Mouse (Mus musculus) gastrocnemius, adult 18-20 months (tissue): Measurements from ENCODE around the gene Col4a1. TPM values are rescaled to one million over a fixed set of nuclear protein-coding genes. Genes with fewer than 3 reads are reported as not detected.

ENCODE experiments used
- DNase-seq: peaks from one replicate; pipeline ENCODE4 v3.0.0; 2021; ENCODE audit warnings: low spot score
- total RNA-seq, 2 experiments: library from RNA; stranded (reverse); gene quantifications; 2 replicates each; pipeline ENCODE4 v1.2.3; 2021

The Col4a1 gene
- total RNA-seq, 2 experiments from 2014 or later, result 66.5 to 81.6 TPM

DNA sequence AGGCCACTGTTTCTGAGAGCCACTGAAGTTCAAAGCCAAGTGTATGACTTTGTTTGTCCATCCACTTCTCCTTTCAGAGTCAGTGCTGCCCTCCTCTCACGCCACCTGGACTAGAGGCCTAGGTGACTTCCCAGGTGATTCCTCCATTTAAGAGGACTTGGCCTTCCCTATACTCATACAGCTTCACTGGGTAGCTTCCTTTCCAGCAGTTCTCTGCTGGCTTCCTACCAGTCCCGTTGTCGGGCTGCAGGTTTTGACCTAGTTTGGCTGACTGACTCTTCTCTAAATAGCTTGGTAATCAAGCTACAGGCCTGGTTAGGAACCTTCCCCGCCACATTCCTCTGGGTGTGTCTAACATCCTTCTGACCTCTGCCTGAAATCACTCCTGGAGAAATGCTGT is 18.9 kb upstream of the Col4a1 start:
- DNase-seq, result peak; percentile 65

DNA sequence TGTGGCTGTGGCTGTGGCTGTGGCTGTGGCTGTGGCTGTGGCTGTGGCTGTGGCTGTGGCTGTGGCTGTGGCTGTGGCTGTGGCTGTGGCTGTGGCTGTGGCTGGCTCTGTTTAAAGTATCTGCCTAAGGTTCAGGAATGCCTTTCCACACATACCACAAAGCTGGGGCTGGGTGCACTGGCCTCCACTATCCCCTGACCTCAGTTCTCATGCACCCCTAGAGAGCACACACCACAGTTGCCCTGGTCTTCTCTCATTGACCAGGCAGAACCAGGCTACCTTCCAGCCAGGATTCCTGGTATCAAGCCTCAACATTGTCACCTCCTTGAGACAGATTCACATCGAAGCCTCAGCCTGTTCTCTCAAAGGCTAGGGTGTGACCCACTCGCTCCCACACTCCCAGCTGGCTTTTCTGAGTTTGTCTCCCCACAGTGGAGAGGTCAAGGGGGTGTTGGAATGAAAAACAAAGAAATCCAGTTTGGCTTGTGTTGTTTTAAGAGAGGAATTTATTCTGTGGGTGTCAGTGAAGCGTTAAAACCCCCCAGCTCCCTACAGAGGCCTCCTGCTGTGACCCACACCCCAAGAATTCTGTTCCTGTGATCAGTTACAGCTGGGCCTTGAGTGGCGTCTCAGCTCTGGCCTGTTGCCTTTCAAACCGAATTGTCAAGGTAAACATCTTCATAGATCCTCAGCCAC is 15.2 kb upstream of the Col4a1 start:
- no peak for DNase-seq

DNA sequence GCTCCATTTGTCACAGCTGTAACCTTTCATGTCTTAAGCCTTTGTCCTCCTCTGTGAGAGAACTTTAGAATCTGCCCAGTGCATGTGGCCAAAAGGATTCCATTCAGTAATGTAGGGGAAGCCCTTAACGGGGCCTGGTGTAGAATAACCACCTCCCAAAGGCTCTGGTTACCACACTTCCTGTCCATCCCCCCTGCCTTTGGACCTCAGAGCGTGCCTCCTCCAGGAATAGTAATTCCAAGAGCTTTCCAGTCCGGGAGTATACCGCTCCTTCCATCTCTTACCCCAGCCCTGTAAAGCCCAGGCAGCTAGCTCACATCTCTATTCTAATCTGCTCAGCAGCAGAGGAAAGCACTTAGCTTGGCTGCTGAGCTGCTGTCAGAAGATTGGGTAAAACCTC is 14.7 kb upstream of the Col4a1 start:
- no peak for DNase-seq

DNA sequence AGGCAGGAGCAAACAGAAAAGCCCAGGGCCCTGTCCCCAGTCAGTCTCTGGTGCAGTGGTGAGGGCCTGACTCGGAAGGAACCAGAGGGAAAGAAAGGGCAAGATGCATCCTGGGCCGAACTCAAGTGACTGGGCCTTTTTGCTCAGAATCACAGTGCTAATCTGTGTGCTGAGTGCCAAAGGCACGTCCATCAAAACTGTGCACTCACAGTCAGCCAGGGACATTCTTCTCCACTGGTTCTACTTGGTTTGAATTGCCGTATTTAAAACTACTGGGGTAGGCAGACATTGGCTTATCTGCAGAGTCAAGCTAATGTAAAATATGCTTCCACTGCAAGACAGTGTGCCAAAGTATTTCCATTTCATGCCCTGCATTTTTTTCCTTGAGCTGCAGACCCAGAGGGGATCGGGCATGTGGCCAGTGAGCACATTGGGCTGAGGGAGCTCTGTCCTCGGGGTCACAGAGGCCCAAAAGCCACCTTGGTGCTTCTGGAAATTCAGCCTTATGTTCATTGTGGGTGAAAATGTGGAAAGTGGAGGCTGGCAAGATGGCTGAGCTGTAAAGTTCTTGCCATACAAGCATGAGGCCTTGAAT is 12.3 kb upstream of the Col4a1 start:
- DNase-seq, result no peak

DNA sequence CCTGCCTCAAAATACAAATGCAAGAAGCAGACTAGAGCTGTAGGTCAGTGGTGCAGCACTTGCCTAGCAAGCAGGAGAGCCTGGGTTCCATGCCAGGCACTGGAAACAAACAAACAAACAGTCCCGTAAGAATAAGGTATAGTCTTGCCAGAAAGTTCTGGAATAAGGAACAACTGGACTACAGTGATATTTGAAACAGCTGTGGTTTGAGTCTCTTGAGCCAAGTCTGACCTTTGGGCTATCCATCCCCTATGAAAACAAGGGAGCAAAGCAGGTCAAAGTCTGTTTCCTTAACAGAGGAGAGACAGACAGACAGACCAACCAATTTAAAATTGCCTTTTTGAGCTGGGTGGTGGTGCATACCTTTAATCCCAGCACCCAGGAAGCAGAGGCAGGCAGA is 11.1 kb upstream of the Col4a1 start:
- DNase-seq, result no peak

DNA sequence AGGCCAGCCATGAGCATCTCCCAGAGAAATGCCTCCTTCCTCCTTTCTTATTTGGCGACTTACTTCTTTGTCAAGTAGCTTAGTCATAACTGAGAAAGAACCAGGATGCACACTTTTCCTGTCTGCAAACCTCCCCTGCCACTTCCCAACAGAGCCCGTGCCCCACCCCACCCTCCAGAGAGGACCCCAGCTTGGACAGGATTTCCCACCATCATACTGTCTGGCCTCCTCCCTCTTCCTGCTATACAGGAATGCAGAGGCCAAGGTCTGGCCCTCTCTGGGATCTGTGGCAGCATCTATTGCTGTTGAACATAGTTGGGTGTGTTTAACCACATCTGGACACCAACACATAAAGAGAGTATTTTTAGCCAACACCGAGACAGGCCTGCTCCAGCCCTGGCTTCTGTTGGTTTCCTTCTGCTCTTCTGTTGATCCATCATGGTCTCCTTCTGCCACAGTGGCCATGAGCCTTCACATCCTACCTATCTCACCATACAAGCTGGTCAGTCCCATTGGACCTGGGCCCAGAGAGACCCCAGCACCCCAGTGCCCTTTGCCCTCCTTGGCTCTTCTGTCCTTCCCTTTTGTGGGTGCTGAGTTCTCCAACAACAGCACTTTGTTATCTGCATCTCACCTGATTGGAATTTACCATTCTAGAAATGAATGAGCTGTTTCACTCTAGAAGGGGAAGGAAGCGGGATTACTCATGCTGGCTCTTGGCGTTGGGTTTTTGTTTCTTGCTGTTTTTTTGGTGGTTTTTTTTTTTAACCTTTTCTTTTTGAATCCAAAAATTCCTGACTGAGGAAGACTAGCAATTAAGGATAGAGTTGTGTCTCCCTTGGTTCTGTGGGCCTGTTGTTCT is 10.3 kb upstream of the Col4a1 start:
- no peak for DNase-seq

DNA sequence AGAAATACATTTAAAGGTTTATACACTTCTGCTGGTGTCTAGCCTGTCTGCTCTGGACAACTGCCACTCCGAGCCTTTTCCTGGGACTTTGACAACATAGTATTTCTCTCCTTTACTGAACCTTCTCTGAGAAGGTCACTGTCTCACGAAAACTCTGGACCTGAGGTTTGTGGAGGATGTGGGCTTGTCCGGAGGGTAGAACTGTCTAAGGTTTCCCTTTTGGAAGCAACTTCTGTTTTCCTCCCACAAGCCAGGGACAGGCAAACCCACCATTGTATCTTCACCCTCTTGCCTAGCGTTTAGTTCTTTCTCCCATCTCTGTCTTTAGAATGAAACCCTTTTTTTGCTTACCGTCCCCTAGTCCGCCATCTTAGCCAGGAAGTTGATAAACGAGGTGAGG is 9.2 kb upstream of the Col4a1 start:
- DNase-seq, result no peak

DNA sequence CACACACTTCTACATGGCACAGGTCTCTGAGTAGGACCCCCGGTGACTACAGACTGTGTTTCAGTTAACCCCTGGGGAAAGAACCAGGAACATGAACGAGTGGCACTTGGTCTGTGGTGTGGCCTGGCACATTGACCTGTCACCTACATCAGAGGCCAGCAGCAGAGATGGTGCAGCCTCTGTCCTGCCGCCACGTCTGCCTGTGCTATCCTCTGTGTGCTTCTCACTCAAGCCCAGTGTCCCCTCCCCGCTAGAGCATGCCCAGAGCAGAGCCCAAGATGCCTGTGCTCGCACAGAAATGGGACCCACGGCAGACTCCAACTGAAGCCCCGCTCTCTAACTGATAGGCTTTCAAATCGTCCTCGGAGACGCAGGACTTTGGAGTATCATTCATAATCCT is 6.8 kb upstream of the Col4a1 start:
- no peak for DNase-seq

DNA sequence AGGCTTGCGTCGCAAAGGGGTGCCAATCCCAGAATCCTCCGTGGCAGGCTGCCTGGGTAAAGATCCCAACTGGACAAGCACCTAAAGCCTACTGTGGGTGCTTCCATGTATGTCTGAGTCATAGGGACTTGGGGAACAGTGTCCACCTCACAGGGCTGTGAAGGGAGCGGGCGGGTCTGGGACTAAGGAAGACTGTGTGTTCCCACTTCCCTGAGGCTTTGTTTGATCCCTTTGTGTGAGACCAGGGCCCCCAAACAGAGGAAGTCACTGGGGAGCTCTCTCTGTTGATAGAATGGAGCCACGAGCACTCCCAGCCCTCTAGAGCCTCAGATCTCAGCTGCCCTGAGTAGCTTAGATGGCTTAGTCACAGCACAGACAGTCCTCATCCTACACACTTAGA is 3.5 kb upstream of the Col4a1 start:
- DNase-seq, result no peak

DNA sequence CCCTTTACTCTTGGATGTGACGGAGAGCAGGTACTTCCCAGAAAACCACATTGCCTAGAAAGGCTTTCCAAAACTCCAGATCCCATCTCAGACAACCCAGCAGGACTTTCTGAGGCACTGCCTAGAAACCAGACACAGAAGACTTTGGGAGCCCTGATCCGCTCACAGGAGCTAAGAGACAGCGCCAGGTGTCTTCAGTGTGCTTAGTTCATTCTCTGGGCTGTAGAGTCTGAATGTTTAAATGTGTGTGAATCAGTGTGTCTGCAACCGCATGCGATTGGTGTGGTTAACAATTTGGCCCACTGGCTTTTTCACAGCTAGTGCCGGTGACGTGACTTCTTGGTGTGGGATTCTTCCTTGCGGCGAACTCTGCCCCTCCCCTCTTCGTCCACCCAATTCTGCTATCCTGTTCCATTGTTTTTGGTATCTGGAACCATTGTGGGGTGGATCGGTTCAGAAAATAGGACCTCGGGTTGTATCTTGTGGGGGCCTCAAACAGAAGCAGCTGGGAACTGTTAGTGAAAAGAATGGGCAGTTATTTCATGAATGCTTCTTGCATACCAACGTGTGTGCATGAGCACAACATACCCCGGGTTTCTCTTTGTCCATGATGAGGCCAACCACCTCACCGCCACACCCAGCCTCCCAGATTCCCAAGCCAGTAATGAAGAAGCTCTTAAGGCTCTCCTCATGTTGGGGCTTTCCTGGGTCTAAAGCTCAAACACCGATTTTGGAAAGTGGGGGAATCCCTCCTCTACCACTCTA is 2.7 kb upstream of the Col4a1 start:
- DNase-seq, result no peak

DNA sequence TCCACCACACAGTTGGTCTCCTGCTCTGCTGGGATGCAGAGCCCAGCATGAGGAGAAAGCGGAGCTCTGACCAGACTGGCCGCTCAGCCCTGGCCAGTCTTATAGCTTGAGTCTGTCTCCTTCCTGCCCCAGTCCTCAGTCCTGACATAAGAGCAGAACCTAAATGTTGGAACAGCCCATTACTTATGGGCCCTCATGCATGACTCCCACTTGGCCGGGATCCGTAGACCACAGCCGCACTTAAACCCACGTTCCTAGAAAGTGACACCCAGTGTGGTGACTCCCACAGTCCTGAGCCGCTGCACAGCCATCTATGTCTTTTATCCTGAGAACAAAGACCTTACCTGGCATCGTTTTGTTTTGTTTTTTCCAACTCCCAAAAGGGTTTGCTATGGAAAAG is 2.0 kb upstream of the Col4a1 start:
- DNase-seq, result no peak

DNA sequence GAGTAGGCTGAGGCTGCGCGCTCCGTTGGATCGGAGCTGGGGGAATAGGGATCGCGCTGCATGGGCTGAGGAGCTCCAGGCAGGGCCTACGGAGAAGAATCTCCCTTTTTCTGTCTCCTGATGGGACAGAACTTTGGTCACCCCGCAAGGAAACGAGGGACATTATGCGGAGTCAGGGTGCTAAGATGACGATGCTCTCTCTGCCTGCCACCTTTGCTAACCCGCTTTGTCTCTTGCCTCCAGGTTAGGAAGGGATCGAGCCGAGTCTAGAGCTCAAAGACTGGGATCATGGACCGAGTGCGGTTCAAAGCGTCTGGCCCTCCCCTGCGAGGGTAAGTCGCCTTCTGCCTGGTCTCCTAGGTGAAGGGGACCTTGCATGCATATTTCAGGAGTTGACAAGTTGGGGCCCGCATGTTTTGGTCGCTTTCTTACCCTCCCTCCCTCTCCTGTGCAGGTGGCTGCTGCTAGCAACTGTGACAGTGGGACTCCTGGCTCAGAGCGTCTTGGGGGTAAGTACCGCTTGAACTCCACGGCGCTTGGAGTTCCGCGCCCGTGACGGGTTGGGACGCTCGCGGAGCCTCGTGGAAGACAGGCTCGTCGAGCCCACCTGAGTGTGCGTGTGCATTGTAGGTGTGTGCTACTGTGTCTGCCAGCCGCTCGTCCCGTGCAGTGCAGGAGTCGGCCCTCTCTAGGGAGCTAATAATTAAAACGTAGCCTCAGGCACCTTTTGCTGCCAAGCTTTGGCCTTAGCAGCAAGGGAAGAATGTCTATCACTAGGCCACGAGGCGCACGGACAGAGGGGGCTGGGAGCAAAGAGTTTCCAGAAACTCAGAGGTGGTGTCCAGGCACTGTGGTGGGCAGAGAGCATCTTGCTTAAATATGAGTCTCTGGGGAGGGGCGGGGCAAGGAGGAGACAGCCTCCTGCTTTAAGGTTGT is 818 bp upstream of the Col4a1 start:
- DNase-seq, result peak; percentile 62

DNA sequence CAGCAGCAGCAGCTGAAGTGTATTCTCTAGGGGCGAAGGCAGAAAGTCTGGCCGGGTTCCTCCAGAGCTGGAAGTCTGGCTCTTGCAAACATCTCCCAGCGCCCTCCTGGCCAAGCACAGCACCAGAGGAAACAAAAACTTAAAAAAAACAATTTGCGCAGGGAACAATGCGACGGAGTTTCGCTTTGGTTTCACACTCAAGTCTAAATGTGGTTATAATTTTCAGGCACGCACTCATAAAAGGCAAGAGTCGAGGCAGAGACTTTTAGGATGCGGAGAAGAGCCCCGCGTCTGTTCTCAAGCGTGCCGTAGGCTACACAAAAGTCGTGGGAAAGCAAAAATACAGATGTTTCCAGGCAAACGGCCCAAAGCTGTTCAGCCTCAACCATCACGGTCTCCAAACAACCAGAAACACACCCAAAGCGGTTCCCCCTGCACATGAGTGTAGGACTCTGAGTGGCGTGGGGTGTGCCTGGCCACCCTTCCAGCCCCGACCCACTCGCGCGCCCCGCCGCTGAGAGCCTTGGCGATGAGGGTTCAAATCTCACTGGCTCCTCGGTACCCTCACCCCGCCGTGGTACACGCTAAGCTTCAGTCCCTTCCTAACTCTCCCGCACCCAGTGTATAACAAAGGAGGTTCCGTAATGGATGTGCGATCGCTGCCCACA is 811 bp downstream of the Col4a1 start:
- peak; percentile 80 for DNase-seq

DNA sequence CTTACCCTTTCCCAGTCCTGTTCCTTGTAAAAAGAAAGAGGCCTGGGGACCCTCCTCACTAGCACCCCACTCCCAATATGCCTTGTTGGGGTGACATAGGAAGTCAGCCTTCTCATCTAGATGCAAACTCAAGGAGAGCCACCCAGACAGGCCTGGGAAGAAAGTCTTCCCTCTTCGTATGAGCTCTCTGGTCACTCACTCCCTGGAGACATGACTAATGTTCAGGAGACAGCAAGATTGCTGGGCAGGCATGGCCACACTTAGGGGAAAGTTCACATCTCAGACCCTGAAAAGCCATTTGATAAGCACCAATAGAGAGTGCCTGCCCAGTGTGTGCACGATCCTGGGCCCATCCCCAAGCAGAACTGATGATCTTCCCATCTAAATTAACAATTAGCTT is 2.6 kb downstream of the Col4a1 start:
- DNase-seq, result no peak

DNA sequence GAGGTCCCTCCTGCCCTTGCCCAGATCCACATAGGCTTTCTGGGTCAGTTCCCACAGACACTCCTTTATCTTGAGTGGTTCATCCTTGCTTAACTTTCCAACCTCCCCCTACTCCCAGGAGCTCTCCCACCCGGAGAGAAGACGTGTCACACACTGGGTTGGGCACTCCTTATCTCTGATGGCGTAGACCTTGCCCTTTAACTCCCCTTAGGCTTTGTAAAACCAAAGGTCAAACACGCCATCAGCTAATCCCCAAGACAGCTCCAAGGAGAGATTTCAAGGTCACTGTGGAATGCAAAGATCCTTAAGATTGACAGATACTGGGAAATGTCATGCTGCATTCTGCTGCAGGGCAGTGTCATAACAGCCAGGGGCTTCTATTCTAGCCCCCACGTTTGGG is 3.4 kb downstream of the Col4a1 start:
- no peak for DNase-seq

DNA sequence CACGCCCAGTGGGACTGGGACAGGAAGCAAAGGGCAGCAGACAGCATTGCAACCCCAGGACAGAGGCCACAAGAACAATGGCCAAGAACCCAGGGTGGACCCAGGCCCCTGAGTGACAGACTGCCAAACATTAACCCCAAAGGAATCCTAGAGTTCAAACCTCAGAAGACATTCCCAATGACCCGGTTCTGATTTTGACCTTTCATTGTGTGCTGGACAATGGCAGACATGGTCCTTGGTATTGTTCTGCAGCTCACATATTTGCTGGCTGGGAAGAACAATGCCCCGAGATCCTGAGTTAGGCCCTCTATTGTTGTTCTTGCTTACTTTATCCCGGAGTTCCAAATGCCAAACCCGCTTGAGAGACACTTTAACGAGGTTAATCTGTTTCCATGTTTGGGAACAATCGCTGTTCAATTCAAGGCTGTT is 4.0 kb downstream of the Col4a1 start:
- DNase-seq, result no peak

DNA sequence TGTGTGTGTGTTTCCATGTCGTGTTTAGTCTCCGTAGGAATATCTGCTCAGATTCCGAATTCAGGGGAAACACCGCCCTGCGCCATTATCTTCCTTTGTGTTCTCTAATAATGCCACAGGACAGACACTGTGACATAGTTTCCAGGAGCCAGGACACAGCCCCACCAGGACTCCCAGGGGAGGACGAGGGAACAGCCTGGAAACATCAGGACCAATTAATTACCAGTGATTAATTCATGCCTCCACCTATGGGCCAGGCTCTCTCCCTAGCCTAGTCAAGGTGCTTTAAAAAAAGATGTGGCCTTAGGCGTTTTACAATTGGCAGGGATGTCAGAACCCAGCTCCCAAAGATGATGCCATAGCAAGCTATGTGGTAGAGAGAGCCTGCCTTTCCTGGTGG is 5.2 kb downstream of the Col4a1 start:
- no peak for DNase-seq

DNA sequence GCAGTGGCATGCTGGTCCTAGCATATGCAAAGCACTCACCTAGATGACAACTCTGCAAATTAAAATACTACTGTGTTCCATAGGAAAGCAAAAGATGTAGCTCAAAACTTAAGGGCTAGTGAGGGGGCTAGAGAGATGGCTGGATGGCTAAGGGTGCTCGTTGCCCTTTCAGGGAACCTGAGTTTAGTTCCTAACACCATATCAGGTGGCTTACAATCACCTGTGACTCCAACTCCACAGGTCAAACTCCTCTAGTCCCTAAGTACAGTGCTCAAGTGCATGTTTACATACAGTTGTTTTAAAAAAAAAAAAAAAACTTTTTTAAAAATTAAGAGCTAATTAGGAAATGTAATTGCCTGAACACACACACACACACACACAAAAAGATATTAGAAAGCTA is 7.1 kb downstream of the Col4a1 start:
- DNase-seq, result no peak

DNA sequence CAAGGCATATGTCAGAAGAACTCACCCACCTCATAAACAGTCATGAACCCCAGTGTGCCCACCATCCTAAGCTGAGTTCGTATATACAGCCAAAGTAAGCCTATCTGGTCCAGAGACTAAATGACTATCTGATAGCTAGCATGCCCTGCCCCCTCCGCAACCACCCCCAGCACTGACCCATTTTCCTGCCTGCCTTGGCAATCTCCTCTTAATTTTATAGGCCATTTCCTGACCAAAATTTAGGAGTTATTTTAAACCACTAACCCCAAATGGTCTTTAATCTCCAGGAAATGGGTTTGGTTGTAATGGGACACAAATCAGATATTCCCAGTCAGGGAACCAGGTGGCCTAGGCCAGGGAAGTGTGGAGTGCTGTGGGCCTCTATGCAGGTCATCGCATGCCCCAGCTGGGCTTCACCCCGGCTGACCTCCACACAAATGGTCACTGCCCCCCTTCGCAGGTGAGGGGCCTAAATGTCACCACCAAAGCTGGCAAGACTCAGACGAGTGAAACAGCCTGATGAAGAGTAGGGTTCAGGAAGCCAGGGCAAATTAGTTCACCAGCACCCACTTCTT is 8.5 kb downstream of the Col4a1 start:
- DNase-seq, result no peak

DNA sequence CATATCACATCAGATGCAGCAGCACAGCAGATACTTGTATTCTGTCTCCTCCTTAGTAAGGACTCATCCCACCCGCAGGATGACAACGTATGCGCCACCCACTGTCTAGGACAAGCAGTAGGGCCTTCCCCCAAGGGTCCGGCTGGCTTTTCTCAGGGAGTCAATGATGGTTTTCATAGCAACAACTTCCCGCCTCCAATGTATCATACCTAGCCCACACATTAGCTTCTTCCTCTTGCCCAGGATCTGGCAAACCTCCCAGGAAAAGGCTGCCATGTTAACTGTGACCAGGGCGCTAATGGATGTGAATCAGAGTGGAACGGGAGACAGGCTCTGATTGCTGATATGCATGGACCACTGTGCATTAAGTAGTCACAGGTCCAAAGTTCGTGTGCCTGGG is 12.2 kb downstream of the Col4a1 start:
- DNase-seq, result no peak
